Mouse (Mus musculus) embryo, embryonic 11.5 days (tissue): Measurements from ENCODE around the gene Dpp9.

ENCODE experiments used
- DNase-seq: peaks from one replicate; pipeline ENCODE4 v3.0.0-alpha.2; 2012; ENCODE audit warnings: low read depth, low spot score

Dpp9 gene

DNA sequence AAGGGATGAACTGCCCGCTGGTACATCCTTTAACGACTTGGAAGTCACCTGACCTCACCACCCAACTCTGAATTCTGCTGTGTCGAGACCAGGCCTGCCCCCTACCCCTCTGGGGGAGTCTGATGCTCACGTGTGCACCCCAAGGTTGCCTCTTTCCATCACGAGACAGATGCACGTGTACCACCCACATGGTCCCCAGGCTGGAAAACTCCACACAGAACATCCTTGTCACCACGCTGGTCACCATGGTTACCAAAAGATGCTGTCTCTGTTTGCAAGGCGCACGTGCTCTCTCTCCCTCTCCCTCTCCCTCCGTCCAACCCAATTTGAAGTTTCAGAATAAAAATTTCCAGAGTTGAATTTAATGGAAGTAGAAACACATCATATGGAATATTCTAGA, 11.2 kb upstream of the Dpp9 start:
- DNase-seq, result no peak

DNA sequence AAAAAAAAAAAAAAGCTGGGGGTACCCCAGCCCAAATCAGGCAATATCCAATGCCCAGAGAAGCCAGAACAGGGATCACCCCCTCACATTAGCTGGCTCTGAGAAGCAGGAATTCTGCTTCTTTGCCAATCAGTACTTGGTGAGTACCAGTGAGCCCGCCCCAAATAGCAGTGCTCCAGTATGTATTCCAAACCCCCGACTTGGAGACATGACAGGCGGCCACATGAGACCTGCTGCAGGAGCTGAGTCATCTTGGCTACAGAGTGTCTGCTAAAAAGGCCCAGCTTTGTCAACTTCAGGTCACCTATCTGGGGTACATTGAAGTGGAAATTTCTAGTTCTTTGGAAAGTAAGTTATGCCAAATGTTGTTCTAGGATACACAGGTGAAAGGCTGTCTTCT, 7.9 kb upstream of the Dpp9 start:
- DNase-seq, result no peak

DNA sequence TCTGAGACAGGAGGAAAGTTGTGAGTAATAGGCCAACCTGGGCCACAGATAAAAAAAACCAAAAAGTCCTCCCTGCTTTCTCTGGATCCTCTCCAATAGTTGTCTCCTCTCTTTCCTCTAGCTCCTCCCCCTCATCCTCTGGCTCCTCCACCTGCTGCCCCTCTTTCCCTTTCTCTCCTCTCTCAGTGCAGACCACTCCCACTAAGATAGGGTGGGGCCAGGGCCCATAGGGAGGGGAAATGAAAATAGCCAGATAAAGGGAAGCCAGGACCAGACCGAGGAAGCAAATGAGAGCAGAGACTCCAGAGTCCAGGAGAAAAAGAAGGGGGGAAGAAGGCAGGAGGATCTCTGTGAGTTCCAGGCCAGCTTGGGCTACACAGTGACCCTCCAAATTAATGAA, 6.2 kb upstream of the Dpp9 start:
- no peak for DNase-seq

DNA sequence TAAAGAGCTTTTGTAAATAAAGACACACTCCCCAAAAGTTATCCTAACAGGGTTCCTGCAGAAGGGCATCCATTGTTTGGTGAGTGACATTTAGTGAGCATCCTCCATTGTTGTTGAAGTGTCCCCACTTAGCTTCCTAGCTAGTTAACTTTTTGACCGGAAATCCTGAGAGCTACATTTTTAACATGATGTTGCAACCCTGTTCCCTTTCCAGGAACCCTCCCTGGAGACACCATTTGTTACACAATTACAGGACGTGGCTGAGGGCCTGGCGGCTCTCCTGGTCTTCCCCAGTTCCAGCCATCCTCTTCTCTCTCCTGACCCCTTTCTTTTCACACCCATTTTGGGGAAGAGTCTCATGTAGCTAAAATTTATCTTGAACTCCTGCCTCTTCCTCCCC, 1.1 kb upstream of the Dpp9 start:
- no peak for DNase-seq

DNA sequence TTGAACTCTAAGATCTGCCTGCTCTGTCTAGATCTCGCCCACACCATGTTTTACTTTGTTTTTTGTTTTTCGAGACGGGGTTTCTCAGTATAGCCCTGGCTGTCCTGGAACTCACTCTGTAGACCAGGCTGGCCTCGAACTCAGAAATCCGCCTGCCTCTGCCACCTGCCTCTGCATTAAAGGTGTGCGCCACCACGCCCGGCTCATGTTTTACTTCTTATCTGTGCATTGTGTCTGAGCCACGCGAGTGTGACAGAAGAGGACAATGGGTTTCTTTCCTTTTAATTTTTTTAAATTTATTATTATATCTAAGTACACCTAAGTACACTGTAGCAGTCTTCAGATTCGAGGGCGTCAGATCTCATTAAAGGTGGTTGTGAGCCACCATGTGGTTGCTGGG, 546 bp upstream of the Dpp9 start:
- no peak for DNase-seq

DNA sequence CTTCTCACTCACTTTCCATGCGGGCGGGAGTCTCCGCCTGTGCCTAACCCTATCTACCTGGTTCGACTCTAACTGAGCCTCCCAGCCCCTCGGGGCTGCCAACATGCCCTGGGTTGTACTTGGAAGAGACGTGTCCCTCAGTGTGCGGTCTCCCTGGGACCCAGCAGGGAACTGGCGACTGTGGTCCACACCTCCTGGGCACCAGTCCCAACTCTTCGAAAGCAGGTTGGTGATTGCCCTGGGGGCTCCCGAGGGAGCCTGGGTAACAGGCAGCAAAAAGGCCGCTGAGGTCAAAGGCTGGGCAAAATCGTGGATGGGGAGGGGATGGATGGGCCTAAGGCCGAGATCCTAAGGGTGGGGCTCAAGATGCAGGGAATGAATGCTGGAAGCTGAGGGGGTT, 1.0 kb downstream of the Dpp9 start:
- DNase-seq, result no peak

DNA sequence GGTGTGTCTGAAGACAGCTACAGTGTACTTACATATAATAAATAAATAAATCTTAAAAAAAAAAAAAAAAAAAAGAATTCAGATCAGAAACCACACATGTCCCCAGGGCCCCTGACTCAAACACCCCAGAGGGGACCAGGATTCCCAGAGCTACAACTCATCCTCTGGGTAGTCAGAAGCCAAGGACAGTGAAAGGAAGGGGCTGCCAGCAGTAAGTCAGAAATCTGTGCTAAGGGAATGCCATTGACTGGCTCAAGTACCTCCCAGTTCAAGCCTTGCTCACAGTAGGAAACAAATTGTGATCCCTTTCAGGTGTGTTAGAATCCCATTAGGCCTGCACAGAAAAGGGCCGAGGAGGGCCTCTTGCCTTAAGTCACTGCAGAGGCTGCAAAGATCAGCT, 4.5 kb downstream of the Dpp9 start:
- DNase-seq, result no peak

DNA sequence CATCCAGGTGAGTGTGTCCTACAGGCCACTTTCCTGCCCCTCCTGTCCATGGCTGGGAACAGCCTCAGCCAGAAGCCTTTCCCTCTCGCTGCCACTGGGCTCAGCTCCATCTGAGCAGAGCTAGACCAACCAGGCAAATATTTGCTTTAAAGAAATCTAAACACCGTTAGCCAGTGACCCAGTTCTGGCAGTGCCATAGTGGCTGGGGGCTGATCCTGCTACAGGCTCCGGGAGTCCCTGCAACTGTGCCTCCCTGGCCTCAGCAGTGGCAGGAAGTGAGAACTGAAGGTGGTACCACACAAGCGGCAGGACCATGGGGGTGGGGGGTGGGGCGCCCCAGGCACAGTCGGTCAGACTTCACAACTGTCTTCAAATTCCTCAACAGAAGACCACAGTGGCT, 6.0 kb downstream of the Dpp9 start:
- no peak for DNase-seq

DNA sequence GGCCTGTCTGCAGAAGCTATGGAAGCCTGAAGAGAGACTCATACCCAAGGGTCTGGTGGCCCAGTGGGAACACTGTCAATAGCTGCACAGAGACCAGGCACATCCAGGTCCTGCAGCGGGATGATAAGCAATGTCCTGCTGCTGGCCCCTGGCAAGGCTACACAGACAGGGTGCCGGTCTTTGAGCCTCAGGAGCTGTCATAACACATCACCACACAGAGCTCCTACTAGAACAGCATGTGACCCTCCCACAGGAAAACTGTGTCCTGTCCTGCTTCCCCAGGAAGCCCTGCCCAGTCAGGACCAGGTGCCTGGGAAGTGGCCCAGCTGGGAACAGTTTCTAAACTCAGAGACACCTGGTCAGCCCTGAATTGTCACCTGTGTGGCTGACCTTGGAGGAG, 7.6 kb downstream of the Dpp9 start:
- DNase-seq, result no peak

DNA sequence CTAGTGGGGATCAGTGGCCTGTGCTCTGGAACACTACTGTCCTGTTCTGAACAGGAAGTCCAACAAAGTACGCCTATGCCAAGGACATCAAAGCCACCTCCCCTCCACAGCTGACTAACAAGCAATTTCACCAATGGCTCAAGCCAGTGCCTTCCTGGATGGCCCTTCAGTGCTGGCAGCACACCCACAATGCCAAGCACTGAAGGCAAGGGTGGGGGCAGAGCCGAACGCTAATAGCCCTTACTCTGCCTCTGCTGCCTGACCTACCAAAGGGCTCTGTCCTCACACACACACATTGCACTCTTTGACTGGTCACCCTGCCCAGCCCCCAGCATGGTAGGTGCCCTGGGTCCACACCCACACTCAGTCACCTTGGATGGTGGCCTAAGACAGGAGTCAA, 9.9 kb downstream of the Dpp9 start:
- no peak for DNase-seq

DNA sequence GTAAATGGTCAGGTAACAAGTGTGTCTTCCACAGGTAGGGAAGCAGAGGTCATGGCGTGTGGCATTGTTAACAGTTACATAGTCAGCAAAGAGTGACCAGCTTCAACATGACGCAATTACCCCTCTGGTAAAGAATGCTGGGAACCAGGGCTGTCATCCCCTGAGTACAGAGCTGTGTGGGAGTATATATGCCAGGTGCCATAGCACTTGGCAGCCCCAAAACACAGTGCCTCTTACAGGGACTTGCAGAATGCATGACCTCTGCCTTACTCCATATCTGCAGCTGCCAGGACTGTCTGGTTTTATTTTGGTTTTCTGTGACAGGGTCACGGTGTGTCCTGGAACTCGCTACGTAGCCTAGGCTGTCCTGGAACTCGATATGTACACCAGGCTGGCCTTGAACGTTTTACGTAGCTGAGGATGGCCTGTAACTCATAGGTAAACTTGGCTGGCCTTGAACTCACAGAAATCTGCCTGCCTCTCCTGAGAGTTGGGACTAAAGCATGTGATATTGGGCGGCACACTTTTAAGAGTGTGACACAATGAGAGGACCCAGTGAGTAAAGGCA, 10.7 kb downstream of the Dpp9 start:
- no peak for DNase-seq

DNA sequence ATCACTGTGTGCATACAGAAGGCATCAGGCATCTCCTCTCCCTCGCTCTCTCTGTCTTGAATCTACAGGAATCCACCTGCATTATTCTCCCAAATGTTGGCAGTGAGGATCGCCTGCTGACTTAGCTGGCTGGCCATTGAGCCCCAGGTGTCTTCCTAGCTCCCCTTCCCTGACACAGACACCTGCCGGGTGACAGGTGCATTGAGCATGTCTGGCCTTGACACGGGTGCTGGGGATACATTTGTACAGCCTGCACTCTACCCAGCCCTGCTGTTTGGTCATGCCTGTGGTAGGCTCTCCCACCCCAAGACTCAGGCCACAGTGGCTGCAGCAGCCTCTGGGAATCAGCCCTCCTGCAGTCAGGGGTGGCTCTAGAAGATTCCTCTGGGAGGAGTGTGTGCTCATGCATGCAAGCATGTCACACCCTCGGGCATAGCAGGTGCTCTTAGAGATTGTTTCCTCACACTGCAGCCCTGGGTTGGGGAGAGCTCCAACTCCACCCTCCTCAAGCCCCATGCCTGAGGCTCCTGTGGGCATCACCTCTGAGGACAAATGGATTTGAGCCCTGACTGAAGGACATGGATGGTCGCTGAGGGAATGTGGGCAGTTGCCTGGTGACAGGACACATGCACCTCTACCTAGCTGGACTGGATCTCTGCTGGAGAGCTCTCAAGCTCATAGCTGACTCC, 11.6 kb downstream of the Dpp9 start:
- DNase-seq, result no peak

DNA sequence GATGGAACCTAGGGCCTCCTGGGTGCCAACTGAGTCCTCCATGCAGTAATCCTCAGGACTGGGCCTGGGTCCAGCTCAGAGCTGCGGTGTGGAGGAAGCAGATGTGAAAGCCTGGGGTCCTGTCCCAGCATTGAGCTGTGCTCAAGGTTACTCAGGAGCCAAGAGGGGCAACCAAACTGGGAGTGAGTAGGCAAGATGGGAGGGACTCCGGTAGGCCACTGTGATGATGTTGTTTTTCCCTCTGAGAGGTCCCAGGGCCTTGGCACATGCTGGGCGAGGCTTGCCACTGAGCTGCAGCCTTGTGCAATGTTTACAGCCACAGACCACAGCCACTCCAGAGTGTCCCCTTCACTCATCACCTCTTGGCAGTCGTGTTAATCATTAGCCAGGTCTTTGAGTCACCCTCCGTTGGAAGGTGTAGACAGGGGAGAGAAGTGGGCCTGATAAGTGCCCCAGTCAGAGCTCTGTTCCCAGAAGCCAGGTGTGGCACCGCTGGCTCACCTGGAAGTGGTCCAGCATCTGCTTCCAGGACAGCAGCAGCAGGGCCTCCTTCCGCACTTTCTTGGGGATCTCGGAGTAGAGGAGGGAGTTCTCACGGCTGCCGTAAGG, 12.3 kb downstream of the Dpp9 start:
- DNase-seq, result no peak

DNA sequence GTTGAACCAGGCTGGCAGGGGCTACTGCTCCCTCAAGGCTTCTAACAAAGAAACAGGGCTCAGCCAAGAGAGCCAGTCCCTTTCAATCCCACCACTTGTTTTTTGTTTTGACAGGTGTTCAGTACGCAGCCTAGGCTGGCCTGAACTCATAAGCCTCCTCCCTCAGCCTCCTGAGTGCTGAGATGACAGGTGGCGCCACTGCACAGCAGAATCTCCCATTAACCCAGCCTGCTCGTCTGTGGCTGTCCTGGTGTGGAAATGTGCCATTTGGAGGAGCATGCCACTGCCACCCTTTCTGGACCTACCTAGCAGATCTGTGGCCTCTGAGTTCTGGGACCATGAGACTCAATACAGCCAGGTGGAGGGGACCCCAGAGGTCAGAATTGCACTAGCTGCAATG, 15.0 kb downstream of the Dpp9 start:
- DNase-seq, result no peak

DNA sequence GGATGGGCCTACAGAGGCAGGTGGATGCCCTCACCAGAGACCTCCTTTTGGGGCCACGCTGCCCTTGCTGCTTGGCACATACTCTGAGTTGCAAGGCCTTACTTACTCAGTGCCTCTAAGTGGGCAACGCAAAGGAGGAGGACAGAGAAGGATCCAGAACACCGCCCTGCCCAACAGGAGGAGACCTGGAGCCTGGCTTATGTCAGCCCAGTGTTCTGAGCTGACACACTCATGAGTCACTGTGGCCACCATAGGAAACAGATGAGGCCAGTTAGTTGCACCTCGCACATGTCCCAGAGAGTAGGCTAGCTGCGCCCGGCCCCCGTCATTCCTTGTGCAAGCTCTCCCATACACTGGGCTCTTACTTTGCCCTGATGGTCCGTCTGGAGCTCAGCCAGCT, 16.2 kb downstream of the Dpp9 start:
- no peak for DNase-seq

DNA sequence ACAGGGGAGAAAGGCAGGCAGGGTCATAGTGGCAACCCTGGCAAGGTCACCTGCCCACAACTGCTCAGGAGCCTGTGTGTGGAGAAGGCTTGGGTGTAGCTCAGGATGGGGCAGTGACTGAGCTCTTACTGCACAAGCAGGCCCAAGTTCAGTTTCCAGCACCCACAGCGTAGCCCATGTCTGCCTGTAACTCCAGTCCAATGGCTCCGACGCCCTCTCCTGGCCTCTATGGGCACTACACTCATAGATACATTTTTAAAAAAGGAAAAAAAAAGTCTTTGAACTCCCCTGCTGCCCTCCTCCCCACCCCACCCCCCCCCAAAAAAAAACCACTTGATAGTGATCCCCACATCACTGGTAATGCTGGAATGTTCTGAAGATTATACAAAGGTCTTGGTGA, 17.1 kb downstream of the Dpp9 start:
- DNase-seq, result no peak

DNA sequence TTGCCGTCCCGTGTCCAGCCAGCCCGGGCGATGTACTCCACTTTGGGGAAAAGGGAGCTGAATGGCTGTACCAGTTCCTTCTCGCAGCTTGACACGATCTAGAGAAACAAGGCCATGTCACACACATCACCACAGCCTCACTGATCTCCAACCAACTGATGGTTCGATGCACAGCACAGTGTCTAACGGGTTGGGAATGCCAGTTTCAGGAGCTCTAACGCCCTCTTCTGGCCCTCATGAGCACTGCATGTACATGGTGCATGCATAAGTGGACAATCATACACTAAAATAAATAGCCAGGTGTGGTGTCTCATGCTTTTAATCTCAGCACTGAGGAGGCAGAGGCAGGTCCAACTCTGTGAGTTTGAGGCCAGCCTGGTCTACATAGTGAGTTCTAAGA, 18.1 kb downstream of the Dpp9 start:
- no peak for DNase-seq

DNA sequence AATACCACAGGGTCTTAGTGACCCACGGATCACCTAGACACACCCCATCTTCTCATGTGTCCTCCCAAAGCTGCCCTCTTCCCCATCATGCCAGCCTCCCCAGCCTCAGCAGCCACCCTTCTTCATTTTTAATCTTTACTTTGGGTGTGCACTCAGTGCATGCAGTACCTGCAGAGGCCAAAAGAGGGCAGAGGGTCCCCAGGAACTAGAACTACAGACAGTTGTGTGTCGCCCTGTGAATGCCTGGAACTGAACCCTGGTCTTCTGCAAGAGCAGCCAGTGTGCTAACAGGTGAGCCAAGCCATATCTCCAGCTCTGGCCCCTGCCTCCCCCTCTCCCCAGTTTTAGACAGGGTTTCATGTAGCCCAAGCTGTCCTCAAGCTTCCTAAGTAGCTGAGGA, 21.8 kb downstream of the Dpp9 start:
- DNase-seq, result no peak

DNA sequence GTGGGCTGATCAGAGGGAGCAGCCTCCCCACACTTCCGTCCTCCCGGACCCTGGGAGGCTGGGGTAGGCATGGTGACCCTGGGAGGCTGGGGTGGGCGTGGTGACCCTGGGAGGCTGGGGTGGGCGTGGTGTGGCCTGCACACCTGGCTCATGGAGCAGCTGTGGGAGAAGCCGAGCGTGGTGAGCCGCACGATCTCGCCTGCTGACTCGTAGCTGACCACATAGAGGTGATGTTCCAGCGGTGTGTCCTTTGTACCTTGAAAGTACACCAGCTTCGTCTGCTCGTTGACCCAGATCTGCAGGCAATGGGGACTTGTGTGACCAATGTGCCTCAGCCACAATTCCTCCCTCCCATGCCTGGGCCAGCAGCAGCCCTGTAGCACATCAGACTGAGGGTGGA, 23.9 kb downstream of the Dpp9 start:
- no peak for DNase-seq

DNA sequence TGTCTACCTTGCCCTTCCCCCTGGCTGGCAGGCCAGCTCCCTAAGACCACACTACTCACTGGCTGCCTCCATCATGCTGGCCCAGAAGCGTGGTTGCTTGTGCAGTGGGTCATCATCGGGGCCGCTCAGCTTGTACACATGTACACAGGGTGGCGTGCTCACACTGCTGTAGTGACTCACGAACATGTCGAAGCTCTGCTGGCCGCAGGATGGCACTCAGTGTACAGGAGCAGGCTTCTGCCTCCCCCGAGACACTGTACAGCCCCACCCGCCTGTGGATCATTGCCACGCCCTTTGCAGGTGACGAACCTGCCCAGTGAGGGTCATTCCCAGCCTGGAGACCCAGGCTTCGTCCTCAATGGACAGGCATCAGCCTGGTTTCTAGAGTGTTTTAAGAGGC, 24.3 kb downstream of the Dpp9 start:
- DNase-seq, result no peak

DNA sequence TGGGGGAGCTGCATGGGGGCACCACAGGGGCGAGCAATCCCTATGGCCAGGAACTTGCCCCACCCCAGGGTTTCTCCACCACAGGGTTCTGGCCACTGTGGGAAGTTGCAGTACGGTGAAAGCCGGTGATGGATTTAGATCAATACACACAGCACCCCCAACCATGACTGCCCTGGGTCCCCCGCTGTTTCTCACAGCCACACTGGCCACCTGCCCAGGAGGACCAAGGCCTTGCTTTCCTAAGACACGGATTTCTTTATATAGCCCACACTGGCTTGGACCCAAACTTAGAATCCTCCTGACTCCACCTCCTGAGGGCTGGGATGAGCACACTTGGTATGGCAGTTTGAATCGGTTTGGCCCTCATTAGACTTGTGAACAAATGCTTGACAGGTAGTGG, 27.4 kb downstream of the Dpp9 start:
- DNase-seq, result no peak

DNA sequence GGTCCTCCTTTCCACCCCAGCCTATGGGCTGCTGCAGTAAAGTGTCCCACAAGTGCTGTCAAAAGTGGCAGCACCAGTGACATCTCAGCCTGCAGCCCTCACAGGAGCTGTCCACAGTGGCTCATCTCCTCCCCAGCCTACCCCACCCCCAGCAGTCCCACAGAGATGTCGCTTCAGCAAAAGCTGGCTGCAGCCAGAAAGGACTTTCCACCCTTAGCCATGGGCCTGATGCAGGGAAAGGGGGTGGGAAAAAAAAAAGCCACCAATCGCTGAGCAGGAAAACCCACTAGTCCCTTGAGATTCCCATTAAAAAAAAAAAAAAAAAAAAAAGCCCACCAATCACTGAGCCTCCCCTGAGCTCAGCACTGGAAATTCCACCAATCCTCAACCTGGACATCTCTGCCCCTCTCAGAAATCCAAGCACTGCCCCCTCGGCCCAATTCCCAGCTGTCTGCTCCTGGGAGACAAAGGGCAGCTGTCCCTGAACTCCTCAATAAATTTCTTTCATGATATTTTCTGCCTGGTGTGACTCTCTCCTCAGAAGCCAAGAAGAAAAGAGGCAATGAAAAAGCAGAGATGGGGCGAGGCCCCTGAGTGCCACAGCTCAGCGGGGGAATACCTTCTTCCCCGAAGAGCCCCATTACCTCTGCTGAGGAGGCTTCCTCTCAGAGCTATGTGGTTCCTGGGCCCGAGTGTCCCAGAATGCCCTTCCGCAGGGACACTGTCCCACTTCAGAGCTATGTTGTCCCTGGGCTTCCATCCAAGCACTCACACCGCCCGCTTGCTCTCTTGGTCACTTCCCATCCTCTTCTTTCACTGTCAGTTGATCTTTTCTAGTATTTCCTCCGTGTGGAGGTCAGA, 33.2 kb downstream of the Dpp9 start:
- no peak for DNase-seq

DNA sequence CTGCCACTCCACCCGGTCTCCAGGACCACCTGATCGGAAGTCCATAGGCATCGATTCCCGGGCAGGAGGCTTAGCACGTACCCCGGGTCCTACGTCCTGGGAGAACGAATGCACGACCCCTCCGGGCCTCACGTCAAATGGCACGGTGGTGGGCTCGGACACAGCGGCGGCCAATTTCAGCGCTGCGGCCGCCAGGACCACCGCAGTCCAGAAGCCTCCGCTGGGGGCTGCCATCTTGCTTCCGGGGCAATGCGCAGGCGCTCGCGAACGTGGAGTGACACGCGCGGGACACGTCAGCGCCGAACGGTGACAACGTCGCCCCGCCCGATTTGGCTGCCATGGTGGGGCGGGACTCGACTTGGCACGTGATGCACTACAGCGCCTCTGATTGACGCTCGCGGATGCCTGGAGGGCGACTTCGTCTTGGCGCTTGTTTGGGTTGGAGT, 35.0 kb downstream of the Dpp9 start, which contains the start of gene Mydgf:
Gene Mydgf (minus strand): TSS at position 263 of the 446 bp plus-strand sequence.
- DNase-seq, result peak; percentile 88
